Mouse (Mus musculus) forebrain, embryonic 15.5 days (tissue): ENCODE data around the gene Gtf3c6. TPM values are rescaled to one million over a fixed set of nuclear protein-coding genes. Genes with fewer than 3 reads are reported as not detected.

ENCODE experiments used
- ATAC-seq: fragments of 200-750 bp; cut with Nextera tagmentation; replicated peaks from 2 replicates; pipeline ENCODE4 v1.8.0; 2017; ENCODE audit warnings: mild to moderate bottlenecking, moderate TSS enrichment, moderate library complexity
- H3K27ac ChIP-seq: fragments of 300-500 bp; sonication (generic); replicated peaks from 2 replicates; pipeline ENCODE4 v1.5.1; 2015; ENCODE audit warnings: mild to moderate bottlenecking, inconsistent platforms
- H3K27me3 ChIP-seq: fragments of 300-500 bp; sonication (generic); 2 replicates; pipeline ENCODE4 v1.6.1; 2015; ENCODE audit warnings: inconsistent platforms
- H3K36me3 ChIP-seq: fragments of 300-500 bp; sonication (generic); 2 replicates; pipeline ENCODE4 v1.6.1; 2015; ENCODE audit warnings: mild to moderate bottlenecking, inconsistent platforms
- H3K4me1 ChIP-seq: fragments of 300-500 bp; sonication (generic); 2 replicates; pipeline ENCODE4 v1.6.1; 2015; ENCODE audit warnings: inconsistent platforms
- H3K4me2 ChIP-seq: fragments of 300-500 bp; sonication (generic); replicated peaks from 2 replicates; pipeline ENCODE4 v1.6.1; 2015; ENCODE audit warnings: mild to moderate bottlenecking, inconsistent platforms
- H3K4me3 ChIP-seq: fragments of 300-500 bp; sonication (generic); 2 replicates; pipeline ENCODE4 v1.5.1; 2015; ENCODE audit warnings: mild to moderate bottlenecking, inconsistent platforms
- H3K9ac ChIP-seq: fragments of 300-500 bp; sonication (generic); replicated peaks from 2 replicates; pipeline ENCODE4 v1.6.1; 2015; ENCODE audit warnings: mild to moderate bottlenecking, inconsistent platforms
- H3K9me3 ChIP-seq: fragments of 300-500 bp; sonication (generic); 2 replicates; pipeline ENCODE4 v1.6.1; 2016; ENCODE audit warnings: inconsistent platforms
- WGBS: fragments of 180-500 bp; shearing (Covaris S2); methylation state at CpG from one replicate; pipeline ENCODE4 v1.1.7; 2015; ENCODE audit warnings: mixed read lengths; 5-methylcytosine and 5-hydroxymethylcytosine counted together
- polyA plus RNA-seq: library from polyadenylated mRNA; unstranded; fragments of >200 nt; fragmentation: Nextera tagmentation; extraction: Ambion mirVana; gene quantifications from 2 replicates; pipeline ENCODE4 v1.2.1, GENCODE M21; 2015

Gtf3c6 gene
- polyA plus RNA-seq, 1 experiment from 2014 or later = 87.9 TPM

DNA sequence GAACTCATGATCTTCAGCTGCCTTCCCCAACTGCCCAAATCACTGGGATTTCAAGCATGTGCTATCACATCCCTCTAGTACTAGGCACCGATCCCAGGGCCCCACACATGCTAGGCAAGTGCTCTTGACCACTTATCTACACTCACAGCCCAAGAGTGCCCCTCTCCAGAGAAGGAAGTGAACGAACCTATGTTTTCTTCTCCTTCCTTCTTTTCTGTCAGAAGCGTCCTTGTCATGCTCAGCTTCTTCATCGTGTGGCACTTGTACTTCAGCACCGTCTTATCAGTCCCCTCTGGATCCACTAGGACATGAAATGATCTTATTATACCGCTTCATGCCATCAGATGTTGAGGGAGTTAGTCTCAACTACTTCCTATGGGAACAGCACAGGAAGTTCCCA lies 6.9 kb downstream of the Gtf3c6 start:
- Histone ChIP-seq H3K36me3 (peaks cover 54% of the 10 kb centered on the region), H3K9ac (no peak overlapping the region), H3K4me1 (peaks cover 8% of the 10 kb centered on the region; the same call in 1 of the 2 replicates), H3K4me2 (no peak overlapping the region), H3K27me3 (no peaks in the 10 kb centered on the region), H3K9me3 (no peaks in the 10 kb centered on the region), H3K27ac (no peak overlapping the region), H3K4me3 (no peak overlapping the region)
- ATAC-seq = no peak
- WGBS = 91% methylated on average over 6 of the region's 6 CpGs

- Histone ChIP-seq H3K4me1 (peaks cover 15% of the 10 kb centered on the region), H3K27me3 (no peaks in the 10 kb centered on the region), H3K4me3 (no peak overlapping the region), H3K4me2 (no peak overlapping the region), H3K36me3 (peaks cover 54% of the 10 kb centered on the region), H3K27ac (no peak overlapping the region), H3K9me3 (no peaks in the 10 kb centered on the region), H3K9ac (no peak overlapping the region)
- WGBS = 88% methylated on average over 9 of the region's 9 CpGs
- ATAC-seq = no peak
Observed at GRCm38 (mm10) chr10:40249625-40250024, 8.3 kb downstream of the Gtf3c6 start.

DNA sequence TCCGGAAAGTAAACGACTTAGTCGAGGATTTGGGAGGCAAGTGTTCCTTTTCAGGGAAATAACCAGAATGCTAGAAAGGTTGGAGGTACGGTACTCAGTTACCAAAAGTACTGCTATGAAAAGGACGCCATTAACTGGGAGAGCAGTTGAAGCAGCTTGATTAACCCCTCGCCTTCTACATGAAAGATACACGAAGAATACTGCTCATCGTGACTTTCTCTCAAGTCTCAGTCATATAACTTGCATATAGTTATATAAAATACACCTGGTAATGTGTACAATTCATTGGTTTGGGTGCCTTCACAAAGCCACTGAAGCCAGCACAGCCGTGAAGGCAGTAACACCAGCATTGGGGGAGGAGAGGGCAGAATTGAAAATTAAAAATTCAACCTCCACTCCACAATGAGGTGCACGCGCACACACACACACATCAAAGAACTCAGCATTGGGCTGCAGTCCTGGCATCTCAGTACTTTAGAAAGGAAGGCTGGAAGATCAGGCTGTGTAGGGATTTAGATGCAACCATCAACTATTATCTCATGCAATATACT lies 10.7 kb downstream of the Gtf3c6 start:
- H3K27me3 ChIP-seq = no peaks in the 10 kb centered on the region
- H3K27ac ChIP-seq = peak overlapping the region; percentile 80
- H3K36me3 ChIP-seq = peaks cover 53% of the 10 kb centered on the region
- peaks cover 15% of the 10 kb centered on the region for H3K4me1 ChIP-seq
- no peaks in the 10 kb centered on the region for H3K9me3 ChIP-seq
- peak overlapping the region; percentile 58 for H3K4me3 ChIP-seq
- peak overlapping the region; percentile 76 for H3K4me2 ChIP-seq
- WGBS = 31% methylated on average over 11 of the region's 11 CpGs
- peak overlapping the region; percentile 51 for H3K9ac ChIP-seq
- peak; percentile 55 for ATAC-seq

DNA sequence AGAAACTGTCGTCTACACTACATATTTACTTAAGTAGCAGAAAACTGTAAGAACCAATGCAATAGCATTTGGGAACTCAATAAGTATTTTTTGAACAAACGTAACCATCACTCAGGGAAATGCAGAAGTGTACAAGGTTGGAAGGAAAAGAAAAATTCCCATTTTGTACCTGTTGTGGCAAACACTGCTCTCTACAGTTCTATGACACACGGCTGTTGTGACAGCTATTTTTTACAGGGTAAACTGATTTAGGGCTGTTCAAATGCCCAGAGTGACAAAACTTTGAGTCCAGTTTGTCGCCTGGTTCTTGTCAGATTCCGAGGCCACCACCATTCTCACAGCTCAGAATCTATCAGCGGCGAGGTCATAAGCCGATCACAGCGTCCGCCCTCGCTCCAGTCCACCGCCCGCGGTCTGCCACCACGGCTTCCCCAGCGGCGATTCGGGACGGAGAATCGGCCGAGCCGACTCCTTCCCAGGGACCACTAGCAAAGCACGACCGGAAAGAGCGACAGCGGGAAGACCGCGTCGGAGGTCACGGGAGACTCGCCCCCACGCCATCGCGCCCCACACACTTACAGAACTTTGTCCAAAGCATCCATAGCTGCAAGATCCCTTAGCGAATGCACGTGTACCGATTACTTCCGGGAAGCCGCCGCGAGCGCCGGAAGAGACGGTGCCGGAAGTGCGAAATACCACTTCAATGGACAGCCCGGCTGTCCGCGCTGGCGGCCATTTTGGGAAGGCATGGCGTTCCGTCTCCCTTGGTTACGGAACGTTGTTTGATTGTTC lies 11.3 kb downstream of the Gtf3c6 start, which contains the start of gene Rpf2:
TSS of gene Rpf2 (minus strand) at position 663 of the 792 bp plus-strand sequence.
- Histone ChIP-seq H3K27me3 (no peaks in the 10 kb centered on the region), H3K9ac (peak within 1 kb of the TSS; percentile 51), H3K4me1 (peaks cover 15% of the 10 kb centered on the region), H3K9me3 (no peaks in the 10 kb centered on the region), H3K4me2 (peak within 1 kb of the TSS; percentile 76), H3K4me3 (peak within 1 kb of the TSS; percentile 58), H3K27ac (peak within 1 kb of the TSS; percentile 80), H3K36me3 (peaks cover 53% of the 10 kb centered on the region)
- 1% methylated on average over 54 of the region's 54 CpGs for WGBS
- ATAC-seq = peak; percentile 95

DNA sequence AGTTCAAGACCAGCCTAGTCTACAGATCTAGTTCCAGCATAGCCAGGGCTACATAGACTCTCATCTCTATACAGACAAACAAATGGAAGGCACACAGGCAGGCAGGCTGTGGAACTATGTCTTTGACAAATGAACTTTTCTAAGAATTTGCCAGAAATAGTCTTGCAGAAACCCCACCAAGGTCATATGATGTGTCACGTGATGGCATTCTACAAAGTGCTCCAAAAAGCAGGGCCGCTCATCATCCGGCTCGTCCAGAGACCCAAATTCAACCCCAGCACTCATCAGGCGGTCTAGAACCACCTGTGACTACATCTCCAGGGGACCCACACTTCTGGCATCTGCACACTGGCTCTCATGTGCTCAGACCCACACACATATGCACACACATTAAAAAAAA lies 20.1 kb downstream of the Gtf3c6 start:
- Histone ChIP-seq H3K36me3 (peaks cover 55% of the 10 kb centered on the region), H3K27ac (no peak overlapping the region), H3K4me3 (no peak overlapping the region), H3K9ac (no peak overlapping the region), H3K9me3 (no peaks in the 10 kb centered on the region), H3K4me1 (no peaks in the 10 kb centered on the region), H3K4me2 (no peak overlapping the region), H3K27me3 (no peaks in the 10 kb centered on the region)
- ATAC-seq = no peak
- WGBS = 96% methylated on average over 5 of the region's 5 CpGs

DNA sequence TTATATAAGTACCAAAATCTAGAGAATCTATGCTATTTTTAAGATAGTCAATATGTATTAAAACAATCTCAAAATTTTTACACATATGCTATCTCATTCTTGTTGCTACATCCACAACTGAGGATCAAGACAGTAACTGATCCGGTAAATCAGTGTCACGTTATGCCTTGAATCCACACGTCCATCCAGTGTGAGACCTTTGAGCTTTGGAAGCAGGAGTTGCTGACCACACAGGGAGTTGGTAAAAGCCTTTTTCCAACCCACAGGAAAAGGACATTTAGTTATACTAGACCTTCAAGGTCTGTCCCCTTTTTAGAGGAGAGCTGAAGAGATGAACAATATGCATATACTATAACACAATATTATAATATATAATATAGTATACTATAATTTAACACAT lies 24.7 kb downstream of the Gtf3c6 start:
- no peak for ATAC-seq
- Histone ChIP-seq H3K4me1 (no peaks in the 10 kb centered on the region), H3K27me3 (no peaks in the 10 kb centered on the region), H3K27ac (no peak overlapping the region), H3K4me2 (no peak overlapping the region), H3K9ac (no peak overlapping the region), H3K4me3 (no peak overlapping the region), H3K36me3 (peaks cover 48% of the 10 kb centered on the region), H3K9me3 (no peaks in the 10 kb centered on the region)
- 84% methylated on average over 3 of the region's 3 CpGs for WGBS

DNA sequence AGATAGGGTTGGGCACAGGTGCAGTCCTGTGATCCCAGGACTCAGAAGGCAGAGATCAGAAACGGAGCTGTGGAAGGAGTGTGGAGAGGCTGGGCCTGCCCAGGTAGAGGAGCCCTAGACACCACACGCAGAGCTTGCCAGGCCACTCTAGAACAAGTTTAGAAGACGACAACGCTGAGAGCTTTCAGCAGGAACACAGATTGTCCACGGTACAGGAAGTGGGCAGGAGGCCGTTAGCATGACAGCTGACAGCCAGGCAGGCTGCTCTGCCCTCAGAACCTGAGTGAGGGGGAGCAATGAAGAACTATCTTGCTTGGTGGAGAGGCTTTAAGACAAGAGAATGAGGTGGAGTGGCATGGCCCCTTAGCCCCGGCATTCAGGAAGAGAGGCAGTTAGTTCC lies 25.5 kb downstream of the Gtf3c6 start:
- Histone ChIP-seq H3K9me3 (no peaks in the 10 kb centered on the region), H3K4me2 (no peak overlapping the region), H3K4me3 (no peak overlapping the region), H3K27me3 (no peaks in the 10 kb centered on the region), H3K36me3 (peaks cover 45% of the 10 kb centered on the region), H3K27ac (no peak overlapping the region), H3K9ac (no peak overlapping the region), H3K4me1 (no peaks in the 10 kb centered on the region)
- ATAC-seq = no peak
- WGBS = 85% methylated on average over 7 of the region's 7 CpGs

- no peaks in the 10 kb centered on the region for H3K4me1 ChIP-seq
- H3K9me3 ChIP-seq = no peaks in the 10 kb centered on the region
- H3K9ac ChIP-seq = no peak overlapping the region
- no peak overlapping the region for H3K27ac ChIP-seq
- 100% methylated on average over 1 of the region's 1 CpGs for WGBS
- no peaks in the 10 kb centered on the region for H3K27me3 ChIP-seq
- H3K4me3 ChIP-seq = no peak overlapping the region
- no peak overlapping the region for H3K4me2 ChIP-seq
- ATAC-seq = no peak
- H3K36me3 ChIP-seq = peaks cover 49% of the 10 kb centered on the region
Observed at GRCm38 (mm10) chr10:40229725-40230124, 28.2 kb downstream of the Gtf3c6 start.

- H3K9me3 ChIP-seq = no peaks in the 10 kb centered on the region
- H3K4me3 ChIP-seq = no peak overlapping the region
- ATAC-seq = peak; percentile 64
- peaks cover 50% of the 10 kb centered on the region for H3K36me3 ChIP-seq
- H3K27me3 ChIP-seq = no peaks in the 10 kb centered on the region
- H3K4me1 ChIP-seq = no peaks in the 10 kb centered on the region
- peak overlapping the region; percentile 54 for H3K27ac ChIP-seq
- H3K4me2 ChIP-seq = no peak overlapping the region
- H3K9ac ChIP-seq = no peak overlapping the region
- 61% methylated on average over 4 of the region's 4 CpGs for WGBS
Observed at GRCm38 (mm10) chr10:40227660-40228303, 30.1 kb downstream of the Gtf3c6 start.

DNA sequence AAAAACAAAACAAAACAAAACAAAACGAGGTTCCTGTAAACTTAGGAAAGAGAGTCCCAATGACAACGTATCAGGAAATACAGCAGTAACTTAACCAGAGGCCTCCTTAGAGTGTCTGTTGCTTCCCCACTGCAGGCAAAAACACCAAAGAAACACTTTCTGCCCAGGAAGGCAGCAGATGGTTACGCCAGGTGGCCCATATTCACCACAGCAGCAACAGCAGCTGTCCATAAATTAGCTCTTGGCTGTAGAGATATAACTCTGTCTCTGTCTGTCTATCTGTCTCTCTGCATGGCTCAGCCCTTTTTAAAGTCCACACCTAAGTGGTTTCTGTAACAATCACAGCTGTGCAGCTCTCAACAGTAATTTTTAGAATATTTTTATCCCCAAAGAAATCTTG lies 39.0 kb downstream of the Gtf3c6 start:
- H3K9me3 ChIP-seq = no peaks in the 10 kb centered on the region
- no peak overlapping the region for H3K4me2 ChIP-seq
- H3K27me3 ChIP-seq = no peaks in the 10 kb centered on the region
- peaks cover 3% of the 10 kb centered on the region; the same call in 1 of the 2 replicates for H3K4me1 ChIP-seq
- 0 out of 2 replicates have a peak, but pooled peaks have one; percentile 32 for ATAC-seq
- peak overlapping the region; percentile 25 for H3K27ac ChIP-seq
- H3K4me3 ChIP-seq = no peak overlapping the region
- H3K36me3 ChIP-seq = peaks cover 18% of the 10 kb centered on the region; the same call in 1 of the 2 replicates
- 87% methylated on average over 3 of the region's 3 CpGs for WGBS
- H3K9ac ChIP-seq = no peak overlapping the region

DNA sequence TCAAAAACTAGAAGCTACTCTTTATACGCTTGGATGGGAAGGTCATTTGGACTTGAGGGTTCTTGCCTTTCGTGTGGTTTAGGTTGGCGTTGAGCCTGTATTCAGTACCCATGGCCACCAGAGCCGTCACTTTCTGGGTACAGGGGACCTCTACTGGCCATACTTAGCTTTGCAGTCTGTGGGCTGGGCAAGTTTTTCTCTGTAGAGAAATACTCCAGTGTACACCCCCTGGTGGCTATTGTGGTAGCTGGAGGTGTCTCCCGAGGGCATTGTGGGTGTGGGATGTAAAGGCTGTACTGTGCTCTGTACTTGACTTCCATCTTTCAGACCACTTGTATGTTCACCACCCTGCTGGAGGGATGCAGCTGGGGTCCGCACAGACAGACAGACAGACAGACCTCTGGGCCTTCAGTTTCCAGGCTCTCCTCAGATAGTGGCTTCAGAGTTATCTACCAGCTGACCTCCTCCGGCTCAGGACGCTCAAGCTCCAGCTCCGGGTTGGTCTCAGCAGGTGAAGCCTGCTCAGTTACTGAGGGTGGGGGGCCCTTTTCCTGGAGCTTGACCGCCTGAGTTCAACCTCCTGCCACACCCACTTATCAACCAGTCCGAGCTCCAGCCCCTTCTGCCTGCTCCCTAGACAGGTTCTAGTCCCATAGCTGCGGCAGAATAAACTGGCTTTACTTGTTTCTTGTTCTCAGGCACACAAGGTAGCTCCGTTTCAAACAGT lies 45.3 kb downstream of the Gtf3c6 start:
- Histone ChIP-seq H3K36me3 (no peaks in the 10 kb centered on the region), H3K27me3 (no peaks in the 10 kb centered on the region), H3K9ac (no peak overlapping the region), H3K4me1 (no peaks in the 10 kb centered on the region), H3K4me3 (no peak overlapping the region), H3K9me3 (no peaks in the 10 kb centered on the region), H3K4me2 (no peak overlapping the region), H3K27ac (no peak overlapping the region)
- ATAC-seq = peak; percentile 81
- 34% methylated on average over 13 of the region's 13 CpGs for WGBS
